Mouse (Mus musculus) erythroblast, adult 5-6 weeks (primary cell): ENCODE results near the gene Grm6. TPM values are rescaled to one million over a fixed set of nuclear protein-coding genes. Genes with fewer than 3 reads are reported as not detected.

Experiments
- ATAC-seq: replicated peaks from 2 replicates; pipeline ENCODE4 v1.8.0; 2016; ENCODE audit warnings: moderate number of reproducible peaks, mild to moderate bottlenecking, moderate TSS enrichment, inconsistent platforms; ENCODE audit not compliant: poor library complexity, low FRiP score, severe bottlenecking
- total RNA-seq, 2 experiments: library from RNA; stranded (forward) in 1 of 2; stranded (reverse) in 1 of 2; fragments of 150-400 nt in 1 of 2; fragments of 200-764, 138-1000 nt in 1 of 2; gene quantifications; 2 replicates each; pipeline versions ENCODE4 v1.2.3 to v1.2.4; 2015 to 2017; ENCODE audit warnings: low replicate concordance in 2 of 2

The Grm6 gene
- total RNA-seq (2015; ENCODE audit: low replicate concordance): 2.3 TPM in 1 of 2 replicates, not detected in the other
- total RNA-seq (2017; ENCODE audit: low replicate concordance): not detected in 2 replicates

DNA sequence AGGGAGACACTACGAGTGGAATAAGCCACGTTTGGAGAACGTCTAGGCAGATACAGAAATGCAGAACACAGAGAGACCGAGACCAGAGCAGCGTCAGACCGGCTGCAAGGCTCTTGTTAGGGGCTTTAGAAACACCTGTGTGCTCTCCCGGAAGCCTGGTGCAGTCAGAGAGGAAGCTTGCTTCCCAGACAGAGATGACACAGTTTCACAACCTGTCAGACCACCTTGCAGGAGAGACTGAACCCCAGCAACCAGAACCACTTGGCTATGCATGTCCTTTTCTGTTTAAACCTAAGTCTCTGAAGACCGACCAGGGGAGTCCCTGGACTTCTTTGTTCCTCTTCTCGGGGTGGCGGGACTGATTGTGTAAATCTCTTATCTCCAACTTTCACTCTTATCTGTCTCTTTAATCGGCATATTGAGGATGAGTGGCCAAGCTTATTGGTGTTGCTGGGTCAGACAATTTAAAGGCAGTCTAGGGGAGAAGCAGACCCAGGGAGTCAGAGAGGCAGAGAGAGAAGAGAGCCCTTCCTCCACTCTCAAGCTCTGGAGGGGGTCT, at the start of gene Grm6:
TSS of gene Grm6 (plus strand) at position 509 of the 559 bp plus-strand sequence.
- ATAC-seq: no peak

DNA sequence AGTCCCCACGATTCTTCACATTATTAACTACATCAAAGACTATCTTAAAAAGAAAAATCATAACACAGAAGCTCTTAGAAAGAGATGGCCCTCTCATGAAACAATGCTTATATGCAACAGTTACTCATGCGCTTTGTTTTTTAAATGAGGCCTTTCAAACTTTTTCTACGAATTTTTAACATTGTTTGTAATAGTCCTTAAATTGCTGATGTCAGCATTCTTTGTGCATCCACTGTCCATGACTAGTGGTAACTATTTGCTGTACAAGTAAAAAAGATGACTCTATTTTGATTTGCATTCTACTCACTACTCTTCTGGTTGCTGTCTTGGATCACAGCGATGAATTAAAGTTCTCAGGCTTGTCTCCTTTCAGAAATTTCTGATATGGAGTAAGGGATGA, 36.3 kb upstream of the Grm6 start:
- no peak for ATAC-seq

DNA sequence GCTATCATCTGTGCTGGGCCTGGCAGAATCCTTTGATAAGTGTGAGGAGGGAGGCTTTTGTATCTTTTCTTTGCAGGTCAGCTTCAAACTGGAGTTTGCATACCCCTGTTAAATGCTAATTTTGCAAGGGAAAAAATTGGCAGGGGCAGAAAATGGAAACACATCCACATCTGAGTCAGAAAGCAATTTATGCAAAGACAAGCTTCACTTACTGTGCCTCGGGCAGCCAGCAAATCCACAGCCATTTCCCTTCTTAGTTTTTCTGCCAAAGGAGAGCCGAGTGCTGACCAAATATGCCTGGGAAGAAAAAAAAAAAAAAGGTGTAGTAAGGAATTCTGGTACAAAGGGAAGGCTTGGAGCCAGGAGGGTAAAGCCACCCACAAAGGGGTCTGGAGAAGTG, 24.3 kb upstream of the Grm6 start:
- no peak for ATAC-seq

DNA sequence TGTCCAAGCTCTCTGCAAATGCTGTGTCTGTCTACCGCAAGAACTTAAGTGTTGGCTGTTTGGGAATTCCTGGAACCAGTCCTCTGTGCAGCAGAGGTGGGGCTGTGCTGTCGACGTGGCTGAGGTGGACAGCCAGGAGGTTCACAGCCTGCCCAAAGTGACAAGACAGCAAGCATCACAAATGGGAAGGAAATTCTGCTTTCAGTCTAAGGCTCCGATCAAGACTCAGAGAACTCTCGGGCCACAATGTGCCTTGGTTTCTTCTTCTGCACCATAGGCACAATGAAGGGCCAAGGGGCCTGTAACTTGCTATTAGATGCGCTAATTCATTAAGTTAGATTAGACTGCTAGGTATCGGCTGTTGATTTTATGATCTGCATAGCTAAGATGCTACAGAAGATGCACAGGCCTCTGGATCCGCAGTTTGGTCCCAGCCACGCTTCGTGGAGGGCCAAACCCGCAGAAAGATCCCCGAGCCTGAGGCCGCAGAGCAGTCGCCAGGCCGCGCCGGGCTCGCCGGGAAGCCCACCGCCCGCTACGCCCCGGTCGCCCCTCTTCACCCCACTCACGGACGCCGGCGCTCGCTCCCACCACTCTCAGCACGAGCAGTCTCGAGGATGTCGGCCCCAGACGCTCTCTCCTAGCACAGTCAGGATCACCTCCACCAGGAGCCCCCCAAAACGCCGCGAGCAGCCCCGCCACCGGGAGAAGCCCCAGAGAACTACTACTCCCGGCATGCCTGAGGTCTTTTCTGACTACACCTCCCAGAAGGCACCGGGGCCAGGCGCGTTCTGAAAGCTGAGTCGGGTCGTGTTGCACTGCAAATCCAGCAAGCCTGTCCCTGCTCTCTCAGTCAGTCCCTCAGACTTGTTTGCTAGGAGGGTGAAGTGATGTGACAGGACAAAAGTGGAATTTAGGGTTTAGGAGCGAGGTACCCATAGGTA, 23.2 kb upstream of the Grm6 start, which contains the start of gene Zfp354c:
TSS of gene Zfp354c (minus strand) at position 715 of the 944 bp plus-strand sequence.
- no peak; the same call in 1 of the 2 replicates for ATAC-seq

DNA sequence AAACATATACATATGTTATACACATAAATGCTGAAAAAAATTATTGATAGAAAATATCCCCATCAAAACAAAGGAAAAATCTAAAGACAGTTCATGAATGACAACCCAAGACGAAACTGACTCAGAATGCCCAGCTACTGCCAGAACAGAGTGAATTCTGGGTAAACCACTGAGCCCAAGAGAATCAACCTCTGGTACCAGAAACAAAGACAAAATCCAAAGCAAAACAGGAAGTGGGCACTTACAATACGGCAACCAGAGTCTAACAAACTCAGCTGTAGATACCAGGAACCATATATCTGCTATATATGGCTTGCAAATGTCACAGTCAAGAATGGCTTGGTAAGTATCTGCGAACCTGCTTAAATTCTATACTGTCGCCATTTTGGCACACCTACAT, 14.8 kb upstream of the Grm6 start:
- ATAC-seq: no peak

DNA sequence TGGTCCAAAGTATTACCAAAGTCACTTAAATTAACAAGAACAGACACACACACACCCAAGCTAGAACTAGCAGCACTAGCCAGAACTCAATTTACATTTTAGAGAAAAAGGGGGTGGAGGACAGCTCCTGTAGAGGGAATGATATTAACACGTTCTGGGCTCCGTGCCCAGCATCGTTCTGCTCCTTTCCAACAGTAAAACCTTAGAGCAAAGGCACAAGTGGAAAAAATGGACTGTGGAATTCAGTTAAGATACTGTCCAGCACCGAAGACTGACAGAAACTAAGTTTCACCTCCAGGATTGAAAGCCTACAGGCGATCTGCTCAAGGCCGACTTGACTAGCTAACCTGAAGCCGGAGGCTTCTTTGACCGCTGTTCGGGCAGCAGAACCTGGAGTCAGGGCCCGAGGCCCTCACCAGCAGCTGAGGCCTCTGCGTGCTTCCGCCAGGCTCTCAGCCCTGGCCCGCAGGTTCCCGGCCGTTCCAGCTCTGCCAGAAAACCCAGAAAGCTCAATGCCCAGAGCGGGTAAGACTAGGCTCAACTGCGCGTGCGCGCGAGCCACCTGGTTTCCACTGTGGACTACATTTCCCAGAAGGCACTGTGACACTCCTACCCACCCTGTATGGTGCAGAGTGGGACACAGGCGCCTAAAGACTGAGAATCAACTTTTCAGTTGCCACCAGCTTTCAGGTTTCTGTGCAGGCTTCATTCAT, 9.3 kb upstream of the Grm6 start, which contains the start of gene Zfp879:
TSS of gene Zfp879 (minus strand) at position 530 of the 713 bp plus-strand sequence.
- ATAC-seq: no peak

DNA sequence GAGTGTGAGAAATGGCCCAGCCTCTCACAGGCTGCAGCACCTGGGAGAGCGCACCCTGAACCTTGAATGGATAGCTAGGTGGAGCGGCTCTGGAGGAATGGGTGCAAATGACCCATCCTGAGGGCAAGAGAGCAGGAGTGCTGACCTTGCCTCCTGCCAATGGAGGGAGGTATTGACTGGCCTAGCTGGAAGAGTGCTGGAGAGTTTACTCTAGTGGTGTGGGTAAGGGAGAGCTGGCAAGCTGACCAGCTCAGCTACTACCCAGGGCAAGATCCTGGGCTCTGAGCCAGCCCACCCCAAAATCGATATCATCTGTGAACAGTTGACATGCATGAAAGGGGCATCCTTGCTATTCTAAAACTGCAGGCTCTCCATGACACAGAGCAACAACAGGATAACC, 4.5 kb upstream of the Grm6 start:
- no peak for ATAC-seq

DNA sequence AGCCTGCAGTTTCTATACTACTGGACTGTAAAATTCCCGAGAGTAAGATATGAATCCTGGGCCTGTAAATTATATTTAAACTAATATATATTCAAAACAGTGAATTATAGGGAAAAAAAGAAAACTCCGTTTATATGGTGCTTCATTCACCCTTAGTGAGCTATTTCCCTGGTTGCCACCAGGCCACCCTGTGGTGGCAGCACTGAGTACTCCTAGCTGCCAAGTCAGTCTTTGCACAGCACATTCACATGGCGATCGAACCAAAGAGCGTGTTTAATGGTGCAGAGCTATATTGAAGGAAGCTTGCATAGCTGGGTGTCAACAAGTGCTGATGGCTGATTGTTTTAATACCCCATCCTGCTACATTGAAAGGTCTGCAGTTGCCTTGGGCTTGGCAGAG, 3.4 kb upstream of the Grm6 start:
- ATAC-seq: no peak

DNA sequence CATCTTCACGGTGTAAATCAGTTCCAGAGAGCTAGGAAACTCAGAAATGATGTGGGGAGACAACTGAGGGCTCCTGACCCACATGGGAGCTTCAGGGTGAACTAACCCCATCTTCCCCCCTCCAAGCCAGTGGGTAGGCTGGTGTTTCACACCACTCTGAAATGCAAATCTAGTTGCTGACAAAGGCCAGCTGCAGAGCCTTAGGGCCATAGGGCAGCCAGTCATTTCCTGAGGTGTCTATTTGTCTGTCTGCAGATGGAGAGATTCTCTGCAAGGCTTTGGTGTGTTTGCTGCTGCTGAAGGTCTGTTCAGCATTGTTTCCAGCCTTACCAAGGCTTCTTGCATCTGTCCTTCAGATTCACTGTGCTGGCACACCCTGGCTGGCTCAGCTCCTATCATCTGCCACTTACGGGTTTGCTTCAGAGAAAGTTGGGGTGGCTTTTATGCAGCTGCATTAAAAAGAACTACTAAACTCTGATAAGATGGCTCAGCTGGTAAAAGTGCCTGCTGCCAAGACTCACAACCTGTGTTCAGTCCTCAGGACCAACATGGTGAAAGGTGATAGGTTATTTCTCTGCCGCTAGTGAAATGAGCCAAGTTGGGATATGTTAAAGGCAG, 1.9 kb upstream of the Grm6 start:
- no peak for ATAC-seq

DNA sequence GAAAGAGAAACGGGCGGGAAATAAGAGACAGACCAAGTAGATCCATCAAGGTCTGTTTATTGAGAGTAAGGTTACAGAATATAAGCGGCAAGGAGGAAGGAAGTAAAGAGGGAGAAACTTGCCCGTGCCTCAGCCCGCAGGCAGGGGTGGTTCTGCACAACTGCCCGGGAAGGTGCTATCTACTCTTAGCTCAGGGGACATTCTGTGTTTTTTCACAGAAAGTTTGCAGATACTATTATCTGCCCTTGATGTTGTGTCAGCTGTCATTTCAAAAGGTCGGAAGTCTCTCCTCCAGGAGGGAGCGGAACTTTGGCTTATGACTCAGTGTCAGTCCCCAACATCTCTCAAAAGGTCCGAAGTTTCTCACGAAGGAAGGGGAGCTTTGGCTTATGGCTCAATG, 1.2 kb upstream of the Grm6 start:
- no peak for ATAC-seq

DNA sequence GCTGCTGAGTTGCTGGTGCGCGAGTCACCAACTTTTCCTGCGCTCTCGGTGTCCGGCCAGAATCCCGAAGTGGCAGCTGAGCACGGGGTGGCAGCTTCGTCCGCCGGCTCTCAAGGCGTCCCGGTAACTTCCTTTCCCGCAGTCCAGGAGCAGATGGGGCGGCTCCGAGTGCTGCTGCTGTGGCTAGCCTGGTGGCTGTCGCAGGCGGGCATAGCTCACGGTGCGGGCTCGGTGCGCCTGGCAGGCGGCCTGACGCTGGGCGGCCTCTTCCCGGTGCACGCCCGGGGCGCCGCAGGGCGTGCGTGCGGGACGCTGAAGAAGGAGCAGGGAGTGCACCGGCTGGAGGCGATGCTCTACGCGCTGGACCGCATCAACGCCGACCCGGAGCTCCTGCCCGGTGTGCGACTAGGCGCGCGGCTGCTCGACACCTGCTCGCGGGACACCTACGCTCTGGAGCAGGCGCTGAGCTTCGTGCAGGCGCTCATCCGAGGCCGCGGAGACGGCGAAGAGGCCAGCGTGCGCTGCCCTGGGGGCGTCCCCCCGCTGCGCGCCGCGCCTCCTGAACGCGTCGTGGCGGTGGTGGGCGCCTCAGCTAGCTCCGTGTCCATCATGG, 610 bp downstream of the Grm6 start:
- no peak for ATAC-seq

DNA sequence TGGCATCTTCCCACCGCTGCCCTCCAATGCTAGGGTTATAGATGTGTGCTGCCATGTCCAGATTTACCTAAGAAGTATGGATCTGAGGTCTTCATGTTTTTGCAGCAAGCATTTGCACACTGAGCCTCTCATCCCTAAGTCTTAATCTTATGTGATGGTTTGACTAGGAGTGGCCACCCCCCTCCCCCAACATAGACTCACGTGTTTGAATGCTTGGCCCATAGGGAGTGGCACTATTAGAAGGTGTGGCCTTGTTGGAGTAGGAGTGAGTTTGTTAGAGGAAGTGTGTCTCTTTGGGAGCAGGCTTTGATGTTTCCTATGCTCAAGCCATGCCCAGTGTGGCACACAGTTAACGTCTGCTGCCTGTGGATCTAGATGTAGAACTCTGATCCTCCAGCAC, 28.2 kb downstream of the Grm6 start:
- ATAC-seq: no peak

DNA sequence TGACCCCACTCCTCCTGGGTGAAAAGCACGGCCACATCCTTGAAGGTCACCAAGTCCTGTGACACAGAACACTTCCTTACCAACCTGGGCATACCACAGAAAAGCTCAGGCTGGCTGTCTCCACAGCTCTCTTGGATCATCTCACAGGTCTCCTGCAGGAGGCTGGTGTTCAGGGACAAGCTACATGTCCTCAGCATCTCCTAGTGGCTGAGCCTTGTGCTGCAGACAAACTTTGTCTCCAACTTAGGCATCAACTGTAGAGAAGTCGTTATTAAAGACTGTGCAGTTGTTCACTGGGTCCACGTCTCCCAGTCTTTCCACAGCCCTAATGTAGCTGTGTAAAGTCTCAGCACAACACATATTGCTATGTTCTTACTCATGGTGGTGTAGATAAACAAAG, 33.3 kb downstream of the Grm6 start:
- ATAC-seq: no peak

DNA sequence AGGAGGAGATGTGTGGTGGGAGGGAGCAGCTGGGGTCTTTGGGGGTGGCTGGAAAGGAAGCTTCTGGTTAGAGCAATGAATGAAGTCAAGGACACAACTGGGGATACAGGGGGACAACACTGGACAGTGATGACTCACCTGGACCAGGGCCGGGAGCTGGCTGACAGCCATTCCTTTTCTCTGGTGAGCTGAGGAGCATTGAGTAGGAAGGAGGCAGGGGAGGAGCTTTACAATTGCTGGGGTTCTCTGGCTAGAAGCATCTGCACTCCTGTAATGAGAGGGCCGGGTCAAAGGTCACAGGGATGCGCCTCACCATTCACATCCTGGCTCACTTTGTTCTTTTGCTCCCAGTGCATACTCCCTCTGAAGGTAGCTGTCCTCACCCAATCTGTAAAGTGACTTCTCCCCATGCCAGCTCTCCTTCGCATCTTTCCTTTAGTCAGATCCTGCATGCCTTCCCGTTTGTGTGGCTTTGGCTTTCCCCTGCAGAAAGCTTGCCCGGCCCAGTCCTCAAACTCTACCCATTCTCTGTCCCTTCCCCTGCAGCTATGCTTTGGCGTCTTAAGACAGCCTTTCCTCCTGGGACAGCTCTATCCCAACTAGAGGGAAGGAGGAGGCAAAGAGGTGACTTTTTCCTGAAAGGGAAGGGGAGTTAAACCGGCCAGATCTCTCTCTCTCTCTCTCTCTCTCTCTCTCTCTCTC, 35.9 kb downstream of the Grm6 start:
- no peak for ATAC-seq

DNA sequence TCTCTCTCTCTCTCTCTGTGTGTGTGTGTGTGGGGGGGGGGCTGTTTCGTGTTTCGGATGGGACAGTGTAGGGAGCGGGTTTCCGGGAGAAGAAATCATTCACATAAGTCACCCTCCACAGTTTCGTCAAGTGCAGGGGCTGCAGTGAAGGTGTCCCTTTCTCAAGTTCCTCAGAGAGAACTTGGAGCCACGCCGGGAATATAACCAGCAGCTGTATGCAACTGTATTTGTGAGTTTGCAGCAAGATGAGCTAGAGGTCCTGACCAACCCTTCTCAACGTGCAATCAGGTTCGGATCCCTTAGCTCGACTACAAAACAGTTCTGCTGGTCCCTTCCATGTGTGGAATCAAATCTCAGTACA, 36.4 kb downstream of the Grm6 start:
- ATAC-seq: no peak

DNA sequence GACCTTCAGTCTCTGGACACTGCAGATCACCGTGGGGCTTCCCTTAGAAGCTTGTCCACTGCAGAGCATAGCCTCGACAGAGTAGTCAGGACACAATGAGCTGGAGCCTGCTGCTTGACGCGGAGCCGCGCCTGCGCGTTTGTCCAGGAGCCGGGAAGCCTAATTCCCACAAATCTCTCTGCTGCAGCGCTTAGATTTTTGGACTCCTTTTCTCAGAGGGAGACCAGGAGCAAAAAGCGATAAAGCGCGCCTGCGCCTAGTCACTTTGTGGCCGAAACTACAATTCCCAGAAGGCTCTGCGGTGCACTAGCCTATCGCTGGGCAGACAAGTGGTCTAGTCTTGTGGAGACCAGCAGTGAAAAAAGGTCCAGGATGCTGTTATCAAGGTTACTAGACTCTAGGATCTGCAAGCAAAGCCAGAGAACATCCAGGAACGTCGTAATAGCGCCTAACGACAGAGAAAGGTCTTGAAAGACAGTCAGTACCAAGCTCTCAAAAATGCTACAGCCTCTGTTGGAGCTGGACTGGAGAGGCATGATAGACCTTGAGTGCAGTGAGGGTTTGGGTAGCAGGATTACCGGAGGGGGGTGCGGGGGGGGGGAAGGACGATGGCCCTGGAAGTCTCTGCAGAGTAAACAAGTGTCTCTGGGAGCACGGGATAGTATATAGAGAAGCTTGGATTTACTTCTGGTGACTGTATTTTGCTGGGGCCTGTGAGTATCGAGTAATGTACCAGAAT, 37.1 kb downstream of the Grm6 start, which contains the start of gene Zfp454:
TSS of gene Zfp454 (minus strand) at position 262 of the 739 bp plus-strand sequence.
- no peak for ATAC-seq

DNA sequence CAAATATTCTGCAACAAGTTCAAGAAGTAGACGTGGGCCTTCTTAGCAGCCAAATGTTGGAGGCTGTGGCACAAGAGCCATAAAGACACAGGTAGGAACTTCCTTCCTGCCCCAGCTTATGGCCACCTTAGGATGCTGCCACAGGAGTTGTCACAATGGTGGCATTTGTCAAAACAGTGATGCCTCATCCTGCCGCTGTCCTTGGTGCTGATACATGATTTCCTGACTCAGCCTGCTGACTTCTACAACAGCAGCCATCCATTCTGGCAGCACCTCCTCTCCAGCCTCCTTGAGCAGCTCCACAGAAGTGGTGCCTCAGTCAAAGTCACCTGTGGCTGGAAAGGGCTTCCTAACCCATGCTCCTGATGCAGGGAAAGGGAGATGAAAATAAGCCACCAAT, 42.0 kb downstream of the Grm6 start:
- ATAC-seq: no peak

DNA sequence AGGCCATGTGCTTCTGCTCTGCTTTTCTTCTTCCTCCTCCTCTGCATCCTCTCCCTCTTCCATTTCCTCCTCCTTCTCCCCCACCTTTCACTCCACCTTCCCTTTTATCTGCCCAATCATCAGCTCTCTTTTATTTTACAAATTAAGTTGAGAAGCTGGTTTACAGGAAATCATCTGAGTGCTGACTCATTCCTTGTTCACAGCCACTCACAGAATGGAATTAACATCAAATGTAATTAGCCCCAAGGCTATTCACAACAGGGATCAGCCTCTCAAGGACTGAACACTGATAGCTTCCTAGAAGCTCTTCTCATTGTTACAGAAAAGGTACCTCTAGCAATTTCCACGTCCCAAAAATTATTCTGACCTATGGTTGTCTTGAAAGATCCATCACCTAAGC, 46.9 kb downstream of the Grm6 start:
- no peak for ATAC-seq
